Mouse (Mus musculus) heart, embryonic 11.5 days (tissue): Measurements from ENCODE around the gene Tomm7. TPM values are rescaled to one million over a fixed set of nuclear protein-coding genes. Genes with fewer than 3 reads are reported as not detected.
"Not testable (repeated sequence)": the region's sequence is repeated elsewhere in the genome, so short reads cannot be mapped to it uniquely, and the experiment has no call there.

ENCODE experiments used
- ATAC-seq: fragments of 200-750 bp; cut with Nextera tagmentation; replicated peaks from 2 replicates; pipeline ENCODE4 v1.8.0; 2017; ENCODE audit warnings: moderate library complexity; ENCODE audit not compliant: insufficient number of reproducible peaks, low FRiP score, low TSS enrichment
- H3K27ac ChIP-seq: fragments of 300-500 bp; sonication (generic); 2 replicates; pipeline ENCODE4 v1.5.1; 2014; ENCODE audit warnings: mild to moderate bottlenecking, low read depth, low read length
- H3K27me3 ChIP-seq: fragments of 300-500 bp; sonication (generic); 2 replicates; pipeline ENCODE4 v1.6.1; 2014; ENCODE audit warnings: mild to moderate bottlenecking, low read length, mixed read lengths; ENCODE audit not compliant: control insufficient read depth, insufficient read depth
- H3K36me3 ChIP-seq: fragments of 300-500 bp; sonication (generic); 2 replicates; pipeline ENCODE4 v1.6.1; 2014; ENCODE audit warnings: mild to moderate bottlenecking, low read length, moderate library complexity, mixed read lengths; ENCODE audit not compliant: control insufficient read depth, insufficient read depth
- H3K4me1 ChIP-seq: fragments of 300-500 bp; sonication (generic); 2 replicates; pipeline ENCODE4 v1.6.1; 2014; ENCODE audit warnings: low read length; ENCODE audit not compliant: control insufficient read depth, insufficient read depth
- H3K4me2 ChIP-seq: fragments of 300-500 bp; sonication (generic); 2 replicates; pipeline ENCODE4 v1.6.1; 2014; ENCODE audit warnings: mild to moderate bottlenecking, moderate library complexity
- H3K4me3 ChIP-seq: fragments of 300-500 bp; sonication (generic); 2 replicates; pipeline ENCODE4 v1.5.1; 2014; ENCODE audit warnings: low read depth, low read length
- H3K9ac ChIP-seq: fragments of 300-500 bp; sonication (generic); 2 replicates; pipeline ENCODE4 v1.6.1; 2014; ENCODE audit warnings: mild to moderate bottlenecking, low read depth, low read length, moderate library complexity
- H3K9me3 ChIP-seq: fragments of 300-500 bp; sonication (generic); replicated peaks from 2 replicates; pipeline ENCODE4 v1.6.1; 2016; ENCODE audit warnings: low read length; ENCODE audit not compliant: control insufficient read depth
- WGBS: fragments of 180-500 bp; shearing (Covaris S2); extraction: QIAGEN DNeasy Blood & Tissue Kit; methylation state at CpG from one replicate; pipeline ENCODE4 v1.1.7; 2014; ENCODE audit not compliant: insufficient replicate concordance; 5-methylcytosine and 5-hydroxymethylcytosine counted together
- polyA plus RNA-seq: library from polyadenylated mRNA; unstranded; fragments of >200 nt; fragmentation: Nextera tagmentation; extraction: Ambion mirVana; gene quantifications from 2 replicates; pipeline ENCODE4 v1.2.1, GENCODE M21; 2014

Tomm7 gene
- polyA plus RNA-seq, 1 experiment from 2014 or later, result 96.8 TPM

GRCm38 (mm10) chr5:23858001-23858400, 14.0 kb upstream of the Tomm7 start:
- Histone ChIP-seq H3K9me3 (no peaks in the 10 kb centered on the region), H3K36me3 (peaks cover 30% of the 10 kb centered on the region), H3K27ac (no peak overlapping the region), H3K27me3 (no peaks in the 10 kb centered on the region), H3K9ac (no peak overlapping the region), H3K4me1 (no peaks in the 10 kb centered on the region), H3K4me2 (no peak overlapping the region), H3K4me3 (no peak overlapping the region)
- ATAC-seq, result no peak
- WGBS, result 83% methylated on average over 3 of the region's 3 CpGs

GRCm38 (mm10) chr5:23857189-23857588, 13.2 kb upstream of the Tomm7 start:
- peaks cover 37% of the 10 kb centered on the region for H3K36me3 ChIP-seq

GRCm38 (mm10) chr5:23856164-23856563, 12.2 kb upstream of the Tomm7 start:
- peaks cover 37% of the 10 kb centered on the region for H3K36me3 ChIP-seq
- no peak overlapping the region for H3K9ac ChIP-seq
- whole genome bisulfite sequencing, result 86% methylated on average over 1 of the region's 1 CpGs

More at GRCm38 (mm10) chr5:23857189-23857588, 13.2 kb upstream of the Tomm7 start:
- Histone ChIP-seq H3K4me3 (no peak overlapping the region), H3K4me1 (no peaks in the 10 kb centered on the region), H3K9me3 (no peaks in the 10 kb centered on the region), H3K4me2 (no peak overlapping the region), H3K27ac (no peak overlapping the region), H3K27me3 (no peaks in the 10 kb centered on the region), H3K9ac (no peak overlapping the region)
- no peak for ATAC-seq

DNA sequence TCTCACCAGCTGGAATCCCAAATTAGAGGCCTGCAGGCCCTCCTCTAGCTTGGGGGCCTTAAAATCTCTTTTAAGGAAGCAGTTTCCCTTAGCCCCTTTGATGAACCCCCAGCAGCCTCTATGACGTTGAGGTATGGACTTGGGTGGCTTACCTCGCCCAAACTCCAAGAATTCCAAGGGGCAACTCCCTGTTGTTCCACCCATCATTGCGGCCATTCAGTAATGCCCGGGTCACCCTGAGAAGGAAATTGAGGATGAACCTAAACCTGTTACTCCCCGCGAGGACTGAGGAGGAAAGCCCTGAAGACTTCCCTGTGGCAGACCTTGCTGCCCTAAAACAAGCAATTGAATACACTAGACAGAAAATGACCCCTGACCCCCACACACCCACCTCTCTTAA, 11.5 kb upstream of the Tomm7 start:
- peaks cover 5% of the 10 kb centered on the region; the same call in 1 of the 2 replicates for H3K4me1 ChIP-seq
- no peaks in the 10 kb centered on the region for H3K9me3 ChIP-seq
- no peaks in the 10 kb centered on the region for H3K27me3 ChIP-seq
- no peak overlapping the region for H3K4me2 ChIP-seq
- H3K27ac ChIP-seq, result no peak overlapping the region
- WGBS, result 94% methylated on average over 6 of the region's 6 CpGs
- peaks cover 34% of the 10 kb centered on the region for H3K36me3 ChIP-seq
- no peak overlapping the region for H3K9ac ChIP-seq
- no peak for ATAC-seq
- no peak overlapping the region for H3K4me3 ChIP-seq

More at GRCm38 (mm10) chr5:23856164-23856563, 12.2 kb upstream of the Tomm7 start:
- no peaks in the 10 kb centered on the region for H3K27me3 ChIP-seq
- no peak overlapping the region for H3K4me3 ChIP-seq
- H3K27ac ChIP-seq, result no peak overlapping the region
- no peak for ATAC-seq
- peaks cover 5% of the 10 kb centered on the region; the same call in 1 of the 2 replicates for H3K4me1 ChIP-seq
- no peak overlapping the region for H3K4me2 ChIP-seq
- H3K9me3 ChIP-seq, result no peaks in the 10 kb centered on the region

DNA sequence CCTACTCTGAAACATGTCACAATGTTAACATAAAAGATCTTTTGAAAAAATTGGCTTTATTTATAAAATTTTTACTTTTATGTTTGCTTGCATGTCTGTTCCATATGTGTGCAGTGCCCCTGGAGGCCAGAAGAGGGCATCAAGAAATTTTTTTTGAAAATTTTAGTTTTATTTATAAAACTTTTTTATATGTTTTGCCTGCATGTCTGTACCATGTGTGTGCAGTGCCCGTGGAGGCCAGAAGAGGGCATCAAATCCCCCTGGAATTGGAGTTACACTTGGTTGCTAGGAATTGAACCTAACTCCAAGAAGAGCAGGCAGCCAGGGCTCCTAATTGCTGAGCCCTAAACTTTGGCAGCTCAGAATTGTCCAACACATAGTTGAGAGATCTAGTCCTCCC, 9.0 kb upstream of the Tomm7 start:
- H3K27me3 ChIP-seq, H3K9ac ChIP-seq, H3K4me2 ChIP-seq, H3K4me3 ChIP-seq, H3K4me1 ChIP-seq, ATAC-seq, H3K9me3 ChIP-seq, H3K27ac ChIP-seq: not testable (repeated sequence)
- 88% methylated on average over 1 of the region's 1 CpGs for WGBS
- peaks cover 34% of the 10 kb centered on the region for H3K36me3 ChIP-seq

- not testable (repeated sequence) for H3K27me3 ChIP-seq, H3K9me3 ChIP-seq, ATAC-seq, H3K4me1 ChIP-seq
- 14% methylated on average over 4 of the region's 4 CpGs for WGBS
- H3K36me3 ChIP-seq, result peaks cover 30% of the 10 kb centered on the region
- H3K4me2 ChIP-seq, result peak overlapping the region; percentile 84
- peak overlapping the region; percentile 76 for H3K9ac ChIP-seq
- H3K4me3 ChIP-seq, result peak overlapping the region; percentile 72
- H3K27ac ChIP-seq, result peak overlapping the region; percentile 70; the same call in 1 of the 2 replicates
Measured at GRCm38 (mm10) chr5:23851160-23851555, 7.2 kb upstream of the Tomm7 start.

- peak overlapping the region; percentile 70 for H3K27ac ChIP-seq
- H3K9ac ChIP-seq, result peak overlapping the region; percentile 76
- no peaks in the 10 kb centered on the region for H3K27me3 ChIP-seq
- 1% methylated on average over 56 of the region's 61 CpGs for WGBS
- peak overlapping the region; percentile 84 for H3K4me2 ChIP-seq
- H3K36me3 ChIP-seq, result peaks cover 24% of the 10 kb centered on the region
- H3K4me3 ChIP-seq, result peak overlapping the region; percentile 72
- H3K4me1 ChIP-seq, result peaks cover 5% of the 10 kb centered on the region; the same call in 1 of the 2 replicates
- H3K9me3 ChIP-seq, result no peaks in the 10 kb centered on the region
- peak; percentile 96 for ATAC-seq
Measured at GRCm38 (mm10) chr5:23850345-23851159, 6.6 kb upstream of the Tomm7 start.

DNA sequence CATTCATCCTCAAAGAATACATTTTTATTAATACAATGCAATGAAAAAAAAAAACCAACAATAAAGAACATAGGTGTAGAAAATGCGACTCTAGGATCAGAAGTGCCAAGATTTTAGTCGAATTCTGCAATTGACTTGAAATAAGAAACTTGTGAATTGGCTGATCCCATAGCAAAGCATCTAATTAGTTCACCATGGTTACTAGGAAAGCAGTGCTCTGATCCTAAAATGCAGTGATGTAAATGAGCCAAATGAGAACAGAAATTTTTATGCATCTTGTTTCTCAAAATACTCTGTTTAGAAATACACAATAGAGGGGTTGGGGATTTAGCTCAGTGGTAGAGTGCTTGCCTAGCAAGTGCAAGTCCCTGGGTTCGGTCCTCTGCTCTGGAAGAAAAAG, 1.2 kb upstream of the Tomm7 start:
- Histone ChIP-seq H3K9me3 (no peaks in the 10 kb centered on the region), H3K36me3 (no peaks in the 10 kb centered on the region), H3K4me1 (peaks cover 6% of the 10 kb centered on the region; the same call in 1 of the 2 replicates), H3K27ac (no peak overlapping the region), H3K9ac (no peak overlapping the region; the same call in 1 of the 2 replicates), H3K27me3 (no peaks in the 10 kb centered on the region), H3K4me3 (no peak overlapping the region), H3K4me2 (no peak overlapping the region)
- WGBS, result 82% methylated on average over 3 of the region's 3 CpGs
- no peak for ATAC-seq

DNA sequence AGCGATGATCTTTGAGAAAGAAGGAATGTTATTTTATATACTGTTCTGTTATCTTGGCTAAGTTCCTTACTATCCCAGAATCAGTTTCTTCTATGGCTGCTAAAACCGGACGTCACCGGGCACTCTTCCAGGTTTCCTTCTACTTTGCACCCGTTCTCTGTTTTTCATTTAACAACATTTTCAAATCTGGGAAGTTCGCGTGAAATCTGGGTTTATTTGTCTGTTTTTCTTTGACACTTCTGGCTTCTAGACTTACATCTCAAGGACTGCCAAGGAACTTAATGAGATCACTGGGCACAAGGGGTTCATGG, 525 bp upstream of the Tomm7 start:
- peak overlapping the region; percentile 56 for H3K4me3 ChIP-seq
- peak overlapping the region; percentile 86 for H3K27ac ChIP-seq
- ATAC-seq, result 0 out of 2 replicates have a peak, but pooled peaks have one; percentile 4
- H3K9me3 ChIP-seq, result no peaks in the 10 kb centered on the region
- peak overlapping the region; percentile 77 for H3K4me2 ChIP-seq
- H3K9ac ChIP-seq, result peak overlapping the region; percentile 80
- H3K4me1 ChIP-seq, result peaks cover 6% of the 10 kb centered on the region; the same call in 1 of the 2 replicates
- H3K27me3 ChIP-seq, result no peaks in the 10 kb centered on the region
- WGBS, result 32% methylated on average over 7 of the region's 7 CpGs
- H3K36me3 ChIP-seq, result no peaks in the 10 kb centered on the region
